Mouse (Mus musculus): Measurements from ENCODE around the gene Elmsan1.

The Elmsan1 gene

GRCm38 (mm10) chr12:84100604-84101492 lies 117.8 kb downstream of the Elmsan1 start, which contains the start of gene Acot6:
TSS of gene Acot6 (plus strand) at chr12:84100654.
- peak; percentile 20 for DNase-seq (ENCODE audit: low read depth)

GRCm38 (mm10) chr12:84100071-84100470 lies 118.6 kb downstream of the Elmsan1 start:
- DNase-seq (ENCODE audit: low read depth), result no peak

- DNase-seq (ENCODE audit: low read depth), result no peak
Observed at GRCm38 (mm10) chr12:84099605-84100004, 119.1 kb downstream of the Elmsan1 start.
